Mouse (Mus musculus) 416B (cell line): ENCODE measurements around the gene Vps36.

ENCODE experiments used
- DNase-seq: peaks from one replicate; pipeline ENCODE4 v3.0.0; 2011; ENCODE audit warnings: low read depth

Gene Vps36

GRCm38 (mm10) chr8:22192660-22193431, at the start of gene Vps36:
Gene Vps36, plus strand, starts transcription at chr8:22192809.
- peak; percentile 82 for DNase-seq

- DNase-seq = peak; percentile 3
Measured at GRCm38 (mm10) chr8:22143764-22144491, 48.7 kb upstream of the Vps36 start.

- no peak for DNase-seq
Measured at GRCm38 (mm10) chr8:22145831-22146230, 46.8 kb upstream of the Vps36 start.

GRCm38 (mm10) chr8:22147706-22148366, 44.8 kb upstream of the Vps36 start:
- DNase-seq = no peak

- no peak for DNase-seq
Measured at GRCm38 (mm10) chr8:22148367-22148740, 44.3 kb upstream of the Vps36 start.

GRCm38 (mm10) chr8:22149643-22150344, 42.8 kb upstream of the Vps36 start:
- DNase-seq = no peak

- no peak for DNase-seq
Measured at GRCm38 (mm10) chr8:22150345-22150663, 42.3 kb upstream of the Vps36 start.

GRCm38 (mm10) chr8:22162206-22162605, 30.4 kb upstream of the Vps36 start:
- no peak for DNase-seq

- no peak for DNase-seq
Measured at GRCm38 (mm10) chr8:22164431-22164830, 28.2 kb upstream of the Vps36 start.

- DNase-seq = no peak
Measured at GRCm38 (mm10) chr8:22165251-22166079, 27.1 kb upstream of the Vps36 start.

GRCm38 (mm10) chr8:22166080-22166603, 26.5 kb upstream of the Vps36 start, which contains the start of gene Nek3:
Gene Nek3, minus strand, starts transcription at chr8:22166435.
- peak; percentile 96 for DNase-seq

- DNase-seq = no peak
Measured at GRCm38 (mm10) chr8:22169167-22169566, 23.4 kb upstream of the Vps36 start.

- DNase-seq = no peak
Measured at GRCm38 (mm10) chr8:22175966-22176365, 16.6 kb upstream of the Vps36 start.

- peak; percentile 76 for DNase-seq
Measured at GRCm38 (mm10) chr8:22184884-22185283, 7.7 kb upstream of the Vps36 start.

GRCm38 (mm10) chr8:22185431-22186397, 6.9 kb upstream of the Vps36 start, which contains the start of gene Ckap2:
Gene Ckap2, minus strand, starts transcription at chr8:22185819.
- peak; percentile 87 for DNase-seq

GRCm38 (mm10) chr8:22193432-22194010, 912 bp downstream of the Vps36 start:
- no peak for DNase-seq

GRCm38 (mm10) chr8:22197914-22198313, 5.3 kb downstream of the Vps36 start:
- no peak for DNase-seq

GRCm38 (mm10) chr8:22199481-22199880, 6.9 kb downstream of the Vps36 start:
- no peak for DNase-seq

GRCm38 (mm10) chr8:22207535-22207934, 14.9 kb downstream of the Vps36 start:
- DNase-seq = peak; percentile 70
